Mouse (Mus musculus) urinary bladder, postnatal 36 days (tissue): Measurements from ENCODE around the gene Gm5901.
A peak's percentile ranks its signal among the peaks of the same experiment; 100 is the strongest.

Experiments used
- DNase-seq, 2 experiments: peaks; one replicate each; pipeline ENCODE4 v3.0.0; 2022; ENCODE audit warnings: low spot score in 2 of 2, mixed read lengths in 1 of 2

Gm5901 gene

GRCm38 (mm10) chr7:105404268-105404667 is 29.4 kb downstream of the Gm5901 start, which contains the start of gene Cnga4:
Gene Cnga4, plus strand, starts transcription at chr7:105404568.
- DNase-seq = no peak

- no peak for DNase-seq
Measured at GRCm38 (mm10) chr7:105406322-105406721, 31.5 kb downstream of the Gm5901 start.

GRCm38 (mm10) chr7:105411874-105412632 is 37.2 kb downstream of the Gm5901 start:
- DNase-seq = peak; percentile 57 to 80

GRCm38 (mm10) chr7:105414385-105414784 is 39.5 kb downstream of the Gm5901 start:
- no peak for DNase-seq

GRCm38 (mm10) chr7:105416529-105416928 is 41.7 kb downstream of the Gm5901 start:
- DNase-seq = no peak

- DNase-seq = no peak
Measured at GRCm38 (mm10) chr7:105418106-105418505, 43.3 kb downstream of the Gm5901 start.

GRCm38 (mm10) chr7:105420903-105421302 is 46.1 kb downstream of the Gm5901 start:
- no peak for DNase-seq

- DNase-seq = no peak
Measured at GRCm38 (mm10) chr7:105424368-105424767, 49.5 kb downstream of the Gm5901 start.

GRCm38 (mm10) chr7:105425424-105426043 is 50.7 kb downstream of the Gm5901 start, which contains the start of gene Cckbr:
Gene Cckbr, plus strand, starts transcription at chr7:105425731.
- no peak for DNase-seq

- no peak for DNase-seq
Measured at GRCm38 (mm10) chr7:105426051-105426450, 51.2 kb downstream of the Gm5901 start.
